Mouse (Mus musculus): ENCODE data around the gene Dkkl1. TPM values are rescaled to one million over a fixed set of nuclear protein-coding genes. Genes with fewer than 3 reads are reported as not detected.

Gene Dkkl1
- total and polyA plus RNA-seq, 3 experiments = 9.2 to 32.0 TPM; not detected in 1

DNA sequence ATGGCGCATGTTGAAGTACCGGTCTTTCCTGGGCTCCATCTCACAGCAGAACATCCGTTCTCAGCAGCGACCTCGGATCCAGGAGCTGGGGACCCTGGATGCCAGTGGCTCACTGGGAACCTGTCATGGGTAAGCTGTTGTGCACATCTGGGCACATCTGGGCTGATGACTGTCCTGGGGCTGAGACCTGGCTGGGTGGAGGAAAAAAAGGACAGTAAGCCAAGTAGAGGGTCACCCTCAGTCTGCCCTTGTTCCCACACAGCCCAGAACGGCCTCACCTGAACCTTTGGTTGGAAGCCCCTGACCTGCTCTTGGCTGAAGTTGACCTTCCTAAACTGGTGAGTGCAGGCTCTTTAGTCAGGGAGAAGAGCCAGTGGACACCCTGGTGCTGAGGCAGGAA lies 53.0 kb downstream of the Dkkl1 start:
- Histone ChIP-seq H3K36me3 (ENCODE audit: control insufficient read depth in 1 of 2, insufficient read depth in 2 of 2, low read length in 2 of 2) (peaks cover 0 to 8% of the 10 kb centered on the region in 2 experiments; a peak in 2 of 4 replicates), H3K79me2 (ENCODE audit: control insufficient read depth, insufficient read depth, low read length, poor library complexity) (peaks cover 2% of the 10 kb centered on the region; the same call in 1 of the 2 replicates), H3K27ac (ENCODE audit: control insufficient read depth, low read depth, low read length) (no peak overlapping the region), H3K9me3 (replicated peaks; ENCODE audit: insufficient read depth, low read length) (no peaks in the 10 kb centered on the region), H3K4me1 (ENCODE audit: control insufficient read depth in 1 of 2, insufficient read depth in 2 of 2, low read length in 2 of 2) (peaks cover 4 to 12% of the 10 kb centered on the region in 2 experiments), H3K4me3 (ENCODE audit: control insufficient read depth in 1 of 2, insufficient read depth in 1 of 2, low read depth in 2 of 2, low read length in 2 of 2) (no peak overlapping the region), H3K27me3 (ENCODE audit: control insufficient read depth in 1 of 2, insufficient read depth in 2 of 2, low read length in 2 of 2) (peaks cover 0 to 1% of the 10 kb centered on the region in 2 experiments; a peak in 1 of 4 replicates), H3K9ac (ENCODE audit: control insufficient read depth, low read depth, low read length, poor library complexity, severe bottlenecking) (no peak overlapping the region)
- no peak for DNase-seq (ENCODE audit: low read depth, low spot score)
- no peak for TF ChIP-seq KAT2A (conservative IDR thresholded peaks at IDR 0.05; ENCODE audit: low read depth, low read length)
- TF ChIP-seq POLR2A (IDR thresholded peaks at IDR 0.05; ENCODE audit: control insufficient read depth in 1 of 2, insufficient read depth in 1 of 2, low read depth in 1 of 2, low read length in 2 of 2, poor library complexity in 1 of 2) = no peak
- TF ChIP-seq MEF2A (IDR thresholded peaks at IDR 0.05; ENCODE audit: extremely low read depth, insufficient replicate concordance, low read depth, low read length, poor library complexity, severe bottlenecking) = no peak
- no peak for TF ChIP-seq ZMIZ1 (IDR thresholded peaks at IDR 0.05; ENCODE audit: low read depth, low read length)
- TF ChIP-seq GATA1 (IDR thresholded peaks at IDR 0.05; ENCODE audit: low read depth, low read length) = no peak
- TF ChIP-seq ZNF384 (IDR thresholded peaks at IDR 0.05; ENCODE audit: low read depth, low read length) = no peak
- no peak for TF ChIP-seq SIN3A (IDR thresholded peaks at IDR 0.05; ENCODE audit: low read length)
- no peak for TF ChIP-seq HCFC1 (IDR thresholded peaks at IDR 0.05; ENCODE audit: low read depth, low read length)
- no peak for TF ChIP-seq SMC3 (IDR thresholded peaks at IDR 0.05; ENCODE audit: low read depth, low read length)
- no peak for TF ChIP-seq USF1 (IDR thresholded peaks at IDR 0.05; ENCODE audit: low read depth, low read length)

Other genes with a start within 250 kb of the Dkkl1 start
Only the 30 nearest of the 36 such genes appear.
- gene Bcl2l12, start 213.4 kb downstream of the Dkkl1 start, total RNA-seq (2012; rRNA removed) = 13.4 and 16.6 TPM in 2 replicates
- 10 to 100 TPM in 1 of 2 experiments, not detected in 1; 24.6 TPM for gene Bcl2l12, start 213.4 kb downstream of the Dkkl1 start, polyA plus RNA-seq (2012; ENCODE audit: insufficient read depth in 1 of 2, insufficient read length in 2 of 2, low read depth in 1 of 2, low replicate concordance in 2 of 2, missing spikeins in 1 of 2)
- gene Scaf1, start 195.8 kb downstream of the Dkkl1 start, total RNA-seq (2012; rRNA removed) = 17.7 and 18.3 TPM in 2 replicates
- gene Scaf1, start 195.8 kb downstream of the Dkkl1 start, polyA plus RNA-seq (2012; ENCODE audit: insufficient read depth in 1 of 2, insufficient read length in 2 of 2, low read depth in 1 of 2, low replicate concordance in 2 of 2, missing spikeins in 1 of 2) = 10 to 100 TPM; 34.4 to 81.5 TPM
- gene Rras, start 194.2 kb downstream of the Dkkl1 start, total RNA-seq (2012; rRNA removed) = 4.2 and 5.0 TPM in 2 replicates
- gene Rras, start 194.2 kb downstream of the Dkkl1 start, polyA plus RNA-seq (2012; ENCODE audit: insufficient read depth in 1 of 2, insufficient read length in 2 of 2, low read depth in 1 of 2, low replicate concordance in 2 of 2, missing spikeins in 1 of 2) = 10 to 100 TPM in 1 of 2 experiments, not detected in 1; 24.1 TPM
- gene Prr12, start 159.3 kb downstream of the Dkkl1 start, total RNA-seq (2012; rRNA removed) = 3.3 and 3.5 TPM in 2 replicates
- gene Prr12, start 159.3 kb downstream of the Dkkl1 start, polyA plus RNA-seq (2012; ENCODE audit: insufficient read depth in 1 of 2, insufficient read length in 2 of 2, low read depth in 1 of 2, low replicate concordance in 2 of 2, missing spikeins in 1 of 2) = 10 to 100 TPM in 1 of 2 experiments, not detected in 1; 32.1 TPM
- 49.9 and 50.7 TPM in 2 replicates for gene Nosip, start 149.7 kb downstream of the Dkkl1 start, total RNA-seq (2012; rRNA removed)
- 10 to 100 TPM in 1 of 2 experiments, not detected in 1; 78.9 TPM for gene Nosip, start 149.7 kb downstream of the Dkkl1 start, polyA plus RNA-seq (2012; ENCODE audit: insufficient read depth in 1 of 2, insufficient read length in 2 of 2, low read depth in 1 of 2, low replicate concordance in 2 of 2, missing spikeins in 1 of 2)
- 7.5 and 7.7 TPM in 2 replicates for gene Prrg2, start 149.5 kb downstream of the Dkkl1 start, total RNA-seq (2012; rRNA removed)
- gene Prrg2, start 149.5 kb downstream of the Dkkl1 start, polyA plus RNA-seq (2012; ENCODE audit: insufficient read depth in 1 of 2, insufficient read length in 2 of 2, low read depth in 1 of 2, low replicate concordance in 2 of 2, missing spikeins in 1 of 2) = 10 to 100 TPM in 1 of 2 experiments, not detected in 1; 16.9 TPM
- gene Rcn3, start 119.9 kb downstream of the Dkkl1 start, total RNA-seq (2012; rRNA removed) = 16.0 and 29.3 TPM in 2 replicates
- gene Rcn3, start 119.9 kb downstream of the Dkkl1 start, polyA plus RNA-seq (2012; ENCODE audit: insufficient read depth in 1 of 2, insufficient read length in 2 of 2, low read depth in 1 of 2, low replicate concordance in 2 of 2, missing spikeins in 1 of 2) = 10 to 100 TPM in 1 of 2 experiments, not detected in 1; 43.0 TPM
- gene Fcgrt, start 108.3 kb downstream of the Dkkl1 start, total RNA-seq (2012; rRNA removed) = 0.26 and 0.27 TPM in 2 replicates
- gene Fcgrt, start 108.3 kb downstream of the Dkkl1 start, polyA plus RNA-seq (2012; ENCODE audit: insufficient read depth in 1 of 2, insufficient read length in 2 of 2, low read depth in 1 of 2, low replicate concordance in 2 of 2, missing spikeins in 1 of 2) = 1 to 10 TPM in 1 of 2 experiments, not detected in 1; 1.7 TPM
- 2,482 and 2,708 TPM in 2 replicates for gene Rps11, start 87.7 kb downstream of the Dkkl1 start, total RNA-seq (2012; rRNA removed)
- 1,000 to 10,000 TPM; 3,189 to 5,434 TPM for gene Rps11, start 87.7 kb downstream of the Dkkl1 start, polyA plus RNA-seq (2012; ENCODE audit: insufficient read depth in 1 of 2, insufficient read length in 2 of 2, low read depth in 1 of 2, low replicate concordance in 2 of 2, missing spikeins in 1 of 2)
- 2,773 and 3,160 TPM in 2 replicates for gene Rpl13a, start 83.4 kb downstream of the Dkkl1 start, total RNA-seq (2012; rRNA removed)
- gene Rpl13a, start 83.4 kb downstream of the Dkkl1 start, polyA plus RNA-seq (2012; ENCODE audit: insufficient read depth in 1 of 2, insufficient read length in 2 of 2, low read depth in 1 of 2, low replicate concordance in 2 of 2, missing spikeins in 1 of 2) = 1,000 to 10,000 TPM; 2,091 to 3,727 TPM
- gene Gm45713, start 75.9 kb downstream of the Dkkl1 start, total RNA-seq (2012; rRNA removed) = 0.69 and 3.9 TPM in 2 replicates
- not detected for gene Gm45713, start 75.9 kb downstream of the Dkkl1 start, polyA plus RNA-seq (2012; ENCODE audit: insufficient read depth in 1 of 2, insufficient read length in 2 of 2, low read depth in 1 of 2, low replicate concordance in 2 of 2, missing spikeins in 1 of 2)
- gene Flt3l, start 75.7 kb downstream of the Dkkl1 start, total RNA-seq (2012; rRNA removed) = 9.5 and 13.0 TPM in 2 replicates
- gene Flt3l, start 75.7 kb downstream of the Dkkl1 start, polyA plus RNA-seq (2012; ENCODE audit: insufficient read depth in 1 of 2, insufficient read length in 2 of 2, low read depth in 1 of 2, low replicate concordance in 2 of 2, missing spikeins in 1 of 2) = 10 to 100 TPM in 1 of 2 experiments, not detected in 1; 35.4 TPM
- 119 and 141 TPM in 2 replicates for gene Pih1d1, start 57.8 kb downstream of the Dkkl1 start, total RNA-seq (2012; rRNA removed)
- gene Pih1d1, start 57.8 kb downstream of the Dkkl1 start, polyA plus RNA-seq (2012; ENCODE audit: insufficient read depth in 1 of 2, insufficient read length in 2 of 2, low read depth in 1 of 2, low replicate concordance in 2 of 2, missing spikeins in 1 of 2) = 100 to 1,000 TPM in 1 of 2 experiments, not detected in 1; 148 TPM
- 33.9 and 34.0 TPM in 2 replicates for gene Aldh16a1, start 57.6 kb downstream of the Dkkl1 start, total RNA-seq (2012; rRNA removed)
- 10 to 100 TPM in 1 of 2 experiments, not detected in 1; 61.6 TPM for gene Aldh16a1, start 57.6 kb downstream of the Dkkl1 start, polyA plus RNA-seq (2012; ENCODE audit: insufficient read depth in 1 of 2, insufficient read length in 2 of 2, low read depth in 1 of 2, low replicate concordance in 2 of 2, missing spikeins in 1 of 2)
- gene Slc17a7, start 48.2 kb downstream of the Dkkl1 start, total RNA-seq (2012; rRNA removed) = 0.23 TPM in 2 replicates
- gene Slc17a7, start 48.2 kb downstream of the Dkkl1 start, polyA plus RNA-seq (2012; ENCODE audit: insufficient read depth in 1 of 2, insufficient read length in 2 of 2, low read depth in 1 of 2, low replicate concordance in 2 of 2, missing spikeins in 1 of 2) = 1 to 10 TPM in 1 of 2 experiments, not detected in 1; 1.0 TPM
- gene Gfy, start 32.6 kb downstream of the Dkkl1 start, total RNA-seq (2012; rRNA removed) = not detected in 2 replicates
- gene Gfy, start 32.6 kb downstream of the Dkkl1 start, polyA plus RNA-seq (2012; ENCODE audit: insufficient read depth in 1 of 2, insufficient read length in 2 of 2, low read depth in 1 of 2, low replicate concordance in 2 of 2, missing spikeins in 1 of 2) = not detected
- gene Pth2, start 31.2 kb downstream of the Dkkl1 start, total RNA-seq (2012; rRNA removed) = not detected in 2 replicates
- gene Pth2, start 31.2 kb downstream of the Dkkl1 start, polyA plus RNA-seq (2012; ENCODE audit: insufficient read depth in 1 of 2, insufficient read length in 2 of 2, low read depth in 1 of 2, low replicate concordance in 2 of 2, missing spikeins in 1 of 2) = not detected
- 0.16 and 0.27 TPM in 2 replicates for gene Ccdc155, start 7.3 kb downstream of the Dkkl1 start, total RNA-seq (2012; rRNA removed)
- gene Ccdc155, start 7.3 kb downstream of the Dkkl1 start, polyA plus RNA-seq (2012; ENCODE audit: insufficient read depth in 1 of 2, insufficient read length in 2 of 2, low read depth in 1 of 2, low replicate concordance in 2 of 2, missing spikeins in 1 of 2) = under 1 TPM in 1 of 2 experiments, not detected in 1; 0.38 TPM
- 0.19 TPM in 1 of 2 replicates, not detected in the other for gene Tead2, start 3.6 kb upstream of the Dkkl1 start, total RNA-seq (2012; rRNA removed)
- gene Tead2, start 3.6 kb upstream of the Dkkl1 start, polyA plus RNA-seq (2012; ENCODE audit: insufficient read depth in 1 of 2, insufficient read length in 2 of 2, low read depth in 1 of 2, low replicate concordance in 2 of 2, missing spikeins in 1 of 2) = under 1 TPM in 1 of 2 experiments, not detected in 1; 0.38 TPM
- gene Cd37, start 27.0 kb upstream of the Dkkl1 start, total RNA-seq (2012; rRNA removed) = 17.2 and 22.4 TPM in 2 replicates
- 100 to 1,000 TPM in 1 of 2 experiments, not detected in 1; 111 TPM for gene Cd37, start 27.0 kb upstream of the Dkkl1 start, polyA plus RNA-seq (2012; ENCODE audit: insufficient read depth in 1 of 2, insufficient read length in 2 of 2, low read depth in 1 of 2, low replicate concordance in 2 of 2, missing spikeins in 1 of 2)
- not detected in 2 replicates for gene Slc6a16, start 28.9 kb upstream of the Dkkl1 start, total RNA-seq (2012; rRNA removed)
- not detected for gene Slc6a16, start 28.9 kb upstream of the Dkkl1 start, polyA plus RNA-seq (2012; ENCODE audit: insufficient read depth in 1 of 2, insufficient read length in 2 of 2, low read depth in 1 of 2, low replicate concordance in 2 of 2, missing spikeins in 1 of 2)
- gene Slc6a21, start 65.4 kb upstream of the Dkkl1 start, total RNA-seq (2012; rRNA removed) = not detected in 2 replicates
- gene Slc6a21, start 65.4 kb upstream of the Dkkl1 start, polyA plus RNA-seq (2012; ENCODE audit: insufficient read depth in 1 of 2, insufficient read length in 2 of 2, low read depth in 1 of 2, low replicate concordance in 2 of 2, missing spikeins in 1 of 2) = not detected
- gene Trpm4, start 121.6 kb upstream of the Dkkl1 start, total RNA-seq (2012; rRNA removed) = 4.5 and 4.8 TPM in 2 replicates
- gene Trpm4, start 121.6 kb upstream of the Dkkl1 start, polyA plus RNA-seq (2012; ENCODE audit: insufficient read depth in 1 of 2, insufficient read length in 2 of 2, low read depth in 1 of 2, low replicate concordance in 2 of 2, missing spikeins in 1 of 2) = 1 to 10 TPM in 1 of 2 experiments, not detected in 1; 6.9 TPM
- gene Hrc, start 123.1 kb upstream of the Dkkl1 start, total RNA-seq (2012; rRNA removed) = not detected in 2 replicates
- under 1 TPM in 1 of 2 experiments, not detected in 1; 0.22 TPM for gene Hrc, start 123.1 kb upstream of the Dkkl1 start, polyA plus RNA-seq (2012; ENCODE audit: insufficient read depth in 1 of 2, insufficient read length in 2 of 2, low read depth in 1 of 2, low replicate concordance in 2 of 2, missing spikeins in 1 of 2)
- 3.0 and 3.4 TPM in 2 replicates for gene Ppfia3, start 154.9 kb upstream of the Dkkl1 start, total RNA-seq (2012; rRNA removed)
- gene Ppfia3, start 154.9 kb upstream of the Dkkl1 start, polyA plus RNA-seq (2012; ENCODE audit: insufficient read depth in 1 of 2, insufficient read length in 2 of 2, low read depth in 1 of 2, low replicate concordance in 2 of 2, missing spikeins in 1 of 2) = 1 to 10 TPM in 1 of 2 experiments, not detected in 1; 5.9 TPM
- 1.3 and 1.4 TPM in 2 replicates for gene Lin7b, start 158.4 kb upstream of the Dkkl1 start, total RNA-seq (2012; rRNA removed)
- 1 to 10 TPM in 1 of 2 experiments, not detected in 1; 3.8 TPM for gene Lin7b, start 158.4 kb upstream of the Dkkl1 start, polyA plus RNA-seq (2012; ENCODE audit: insufficient read depth in 1 of 2, insufficient read length in 2 of 2, low read depth in 1 of 2, low replicate concordance in 2 of 2, missing spikeins in 1 of 2)
- 260 and 272 TPM in 2 replicates for gene Snrnp70, start 183.6 kb upstream of the Dkkl1 start, total RNA-seq (2012; rRNA removed)
- 1,000 to 10,000 TPM in 1 of 2 experiments, 100 to 1,000 TPM in 1; 588 to 1,478 TPM for gene Snrnp70, start 183.6 kb upstream of the Dkkl1 start, polyA plus RNA-seq (2012; ENCODE audit: insufficient read depth in 1 of 2, insufficient read length in 2 of 2, low read depth in 1 of 2, low replicate concordance in 2 of 2, missing spikeins in 1 of 2)
- gene Kcna7, start 193.5 kb upstream of the Dkkl1 start, total RNA-seq (2012; rRNA removed) = 0.07 TPM in 1 of 2 replicates, not detected in the other
- under 1 TPM in 1 of 2 experiments, not detected in 1; 0.06 TPM for gene Kcna7, start 193.5 kb upstream of the Dkkl1 start, polyA plus RNA-seq (2012; ENCODE audit: insufficient read depth in 1 of 2, insufficient read length in 2 of 2, low read depth in 1 of 2, low replicate concordance in 2 of 2, missing spikeins in 1 of 2)
- 0.54 and 0.92 TPM in 2 replicates for gene Ntf5, start 201.5 kb upstream of the Dkkl1 start, total RNA-seq (2012; rRNA removed)
- gene Ntf5, start 201.5 kb upstream of the Dkkl1 start, polyA plus RNA-seq (2012; ENCODE audit: insufficient read depth in 1 of 2, insufficient read length in 2 of 2, low read depth in 1 of 2, low replicate concordance in 2 of 2, missing spikeins in 1 of 2) = 1 to 10 TPM in 1 of 2 experiments, not detected in 1; 1.9 TPM
- gene Lhb, start 208.7 kb upstream of the Dkkl1 start, total RNA-seq (2012; rRNA removed) = 0.19 TPM in 1 of 2 replicates, not detected in the other
- gene Lhb, start 208.7 kb upstream of the Dkkl1 start, polyA plus RNA-seq (2012; ENCODE audit: insufficient read depth in 1 of 2, insufficient read length in 2 of 2, low read depth in 1 of 2, low replicate concordance in 2 of 2, missing spikeins in 1 of 2) = under 1 TPM in 1 of 2 experiments, not detected in 1; 0.28 TPM